Mouse (Mus musculus): ENCODE measurements around the gene Rnf217.

The Rnf217 gene

DNA sequence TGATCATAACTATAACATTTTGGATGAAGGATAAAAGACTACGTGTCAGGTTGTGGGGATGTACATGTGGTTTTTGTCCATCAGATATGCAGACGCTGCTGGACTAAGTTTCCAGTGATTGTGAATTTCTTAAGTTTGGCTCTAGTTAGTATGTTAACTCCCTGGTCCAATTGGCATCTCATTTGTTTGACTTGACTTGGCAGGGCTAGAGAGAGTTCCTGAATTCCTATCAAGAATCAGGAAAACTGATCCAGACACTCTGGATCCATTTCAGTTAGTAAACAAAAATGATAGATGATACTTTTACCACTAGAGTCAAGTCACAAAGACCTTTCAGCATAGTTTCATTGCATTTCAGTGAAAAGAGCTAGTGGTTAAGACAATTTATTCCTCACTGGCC is 112.1 kb downstream of the Rnf217 start:
- no peak for DNase-seq (ENCODE audit: low spot score in 2 of 2)

DNA sequence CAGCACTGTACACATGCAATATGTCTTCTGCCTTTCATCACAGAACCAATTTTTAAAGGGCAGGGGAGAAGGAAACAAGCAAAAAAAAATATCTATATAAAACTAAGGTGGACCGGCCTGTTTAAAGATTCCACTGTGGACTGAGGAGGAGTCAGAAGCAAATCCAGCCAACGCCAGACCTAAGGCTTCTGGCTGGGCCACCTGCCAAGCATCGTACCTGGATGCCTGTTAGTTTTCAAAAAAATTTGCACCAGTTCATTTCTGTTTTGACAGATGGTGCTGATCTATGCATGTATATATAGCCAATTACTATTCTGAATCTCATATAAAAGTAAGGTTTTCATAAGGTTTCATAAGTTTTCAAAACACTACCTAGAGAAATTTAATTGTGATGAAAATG is 113.2 kb downstream of the Rnf217 start:
- no peak for DNase-seq (ENCODE audit: low spot score in 2 of 2)

DNA sequence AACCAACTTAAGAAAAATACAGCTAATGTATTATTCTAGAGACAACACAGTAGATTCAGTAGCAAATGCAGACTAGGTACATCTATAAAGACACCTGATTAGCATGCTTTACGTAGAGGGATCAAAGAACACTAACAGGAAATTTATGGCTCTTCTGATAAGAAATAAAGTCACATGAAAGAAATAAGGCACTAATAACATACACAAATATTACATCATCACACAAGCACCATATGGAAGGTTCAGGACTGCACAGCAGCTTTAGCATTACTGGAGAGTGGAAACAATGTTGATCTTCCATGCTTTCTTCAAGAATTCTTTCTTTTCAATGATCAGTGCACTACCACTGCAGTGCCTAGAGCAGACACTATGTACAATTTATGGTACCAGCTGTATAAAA is 114.7 kb downstream of the Rnf217 start:
- no peak for DNase-seq (ENCODE audit: low spot score in 2 of 2)

- DNase-seq (ENCODE audit: low spot score in 2 of 2), result no peak
Measured at GRCm38 (mm10) chr10:31467043-31467898, 141.7 kb downstream of the Rnf217 start.

DNA sequence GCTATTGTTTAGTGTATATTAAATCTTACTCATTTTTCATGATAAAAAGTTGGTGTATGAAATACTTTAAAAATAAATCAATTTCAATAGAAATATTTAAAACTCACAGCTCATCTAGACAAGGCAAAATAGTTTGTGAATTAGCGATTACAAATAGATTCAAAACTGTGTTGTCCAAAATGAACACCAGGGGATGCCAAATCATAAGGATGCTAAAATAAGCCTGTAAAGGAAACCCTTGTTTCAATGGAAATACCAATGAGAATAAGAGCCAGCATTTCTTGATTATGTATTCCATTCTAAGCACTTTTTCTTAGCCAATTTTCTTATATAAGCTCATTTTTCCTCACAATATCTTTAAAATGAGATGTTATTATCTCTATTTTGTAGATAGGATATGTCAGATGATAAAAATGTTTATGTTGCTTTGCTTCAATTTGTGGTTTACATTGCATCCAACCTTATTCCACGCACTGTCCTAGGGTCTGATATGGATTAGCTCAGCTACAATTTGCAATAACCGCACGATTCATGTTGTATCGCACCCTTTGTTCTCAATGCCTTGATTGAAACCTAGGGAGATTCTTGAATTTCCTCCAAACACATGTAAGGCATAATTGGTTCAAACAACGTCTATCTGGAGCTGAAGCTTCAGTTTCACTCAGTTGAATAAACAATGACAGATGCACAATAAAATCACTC is 143.0 kb downstream of the Rnf217 start:
- no peak for DNase-seq (ENCODE audit: low spot score in 2 of 2)

DNA sequence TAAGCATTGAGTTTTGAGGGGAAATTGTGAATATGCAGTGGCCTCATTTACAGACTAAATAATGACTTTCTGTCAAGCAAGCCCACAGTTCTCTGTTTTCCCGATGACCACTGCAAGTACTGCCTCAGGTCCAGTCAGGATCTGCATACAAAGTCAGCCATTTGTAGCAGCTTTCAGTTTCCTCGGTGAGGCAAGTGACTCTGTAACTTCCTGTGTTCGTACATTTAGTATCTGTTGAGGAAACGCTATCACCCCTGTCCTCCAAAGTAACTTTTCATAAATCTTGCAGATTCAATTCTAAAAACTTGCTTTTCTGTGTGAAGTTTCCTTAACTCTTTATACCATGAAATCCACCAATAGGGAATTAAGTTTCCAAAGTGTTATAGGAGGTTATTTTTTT is 143.6 kb downstream of the Rnf217 start:
- no peak for DNase-seq (ENCODE audit: low spot score in 2 of 2)

DNA sequence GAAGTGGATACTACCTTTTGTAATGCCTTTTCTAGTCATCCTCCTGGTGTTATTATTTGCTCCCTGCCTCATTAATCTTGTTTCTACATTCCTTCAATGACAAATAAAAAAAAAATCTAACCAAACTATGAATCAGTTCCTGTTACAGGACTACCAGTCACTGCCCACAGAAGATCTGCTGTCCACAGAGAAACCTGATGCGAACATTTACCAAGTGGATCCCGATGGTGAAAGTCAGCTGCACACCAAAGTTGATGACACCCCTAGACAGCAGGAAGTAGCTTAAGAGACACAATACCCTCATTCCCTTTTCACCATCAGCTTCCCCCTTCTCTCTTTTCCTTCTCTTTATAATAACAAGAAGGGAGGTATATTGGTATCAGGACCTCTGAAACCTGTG is 145.9 kb downstream of the Rnf217 start:
- DNase-seq (ENCODE audit: low spot score in 2 of 2), result no peak

- DNase-seq (ENCODE audit: low spot score in 2 of 2), result no peak
Measured at GRCm38 (mm10) chr10:31456806-31457205, 152.2 kb downstream of the Rnf217 start.

DNA sequence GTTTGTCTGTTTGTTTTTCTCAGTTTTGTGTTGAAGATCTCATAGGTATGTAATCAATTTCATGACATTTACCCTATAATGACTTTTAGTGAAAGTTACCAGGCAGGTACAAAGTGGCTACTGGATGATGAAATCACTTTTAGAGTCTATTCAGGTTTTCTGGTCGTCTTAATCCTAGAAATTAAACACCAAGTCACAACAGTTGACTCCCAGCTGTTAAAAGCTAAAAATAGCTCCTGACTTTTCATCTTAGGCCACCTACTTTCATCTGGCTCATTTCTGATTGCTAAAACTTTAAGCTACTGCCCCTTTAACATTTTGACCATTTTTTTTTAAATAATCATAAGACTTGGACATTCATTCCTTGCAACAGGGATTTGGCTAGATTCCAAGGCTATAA is 161.9 kb downstream of the Rnf217 start:
- DNase-seq (ENCODE audit: low spot score in 2 of 2), result no peak

GRCm38 (mm10) chr10:31445291-31446124 is 163.5 kb downstream of the Rnf217 start, which contains the start of gene Tpd52l1:
Gene Tpd52l1, minus strand, starts transcription at chr10:31445958.
- DNase-seq (ENCODE audit: low spot score in 2 of 2), result peak; percentile 8 to 64

DNA sequence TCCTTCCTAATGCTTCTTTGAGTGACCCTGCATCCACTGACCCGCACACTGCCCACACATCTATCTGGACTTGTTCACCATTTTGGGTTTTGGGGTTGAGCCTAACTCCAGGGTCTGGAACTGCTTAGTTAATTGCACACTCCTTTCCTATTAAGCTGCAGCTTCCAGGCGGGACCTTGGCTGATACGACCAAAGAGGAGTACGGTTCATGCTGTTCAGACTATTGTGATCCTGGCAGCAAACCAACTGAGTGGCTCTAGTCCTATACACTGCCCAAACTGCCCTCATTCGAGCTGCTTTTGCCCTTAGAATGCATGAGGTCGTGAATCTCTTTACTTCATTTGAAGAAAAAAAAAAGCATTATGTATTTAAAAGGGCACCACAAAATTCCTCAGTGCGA is 164.8 kb downstream of the Rnf217 start:
- DNase-seq (ENCODE audit: low spot score in 2 of 2), result no peak
